Mouse (Mus musculus) thymus, postnatal 10 days (tissue): ENCODE data around the gene Zfp54.
"Not testable (repeated sequence)": the region's sequence is repeated elsewhere in the genome, so short reads cannot be mapped to it uniquely, and the experiment has no call there.

Experiments used
- DNase-seq, 2 experiments: peaks; one replicate each; pipeline ENCODE4 v3.0.0; 2021; ENCODE audit warnings: low spot score in 2 of 2

The Zfp54 gene

DNA sequence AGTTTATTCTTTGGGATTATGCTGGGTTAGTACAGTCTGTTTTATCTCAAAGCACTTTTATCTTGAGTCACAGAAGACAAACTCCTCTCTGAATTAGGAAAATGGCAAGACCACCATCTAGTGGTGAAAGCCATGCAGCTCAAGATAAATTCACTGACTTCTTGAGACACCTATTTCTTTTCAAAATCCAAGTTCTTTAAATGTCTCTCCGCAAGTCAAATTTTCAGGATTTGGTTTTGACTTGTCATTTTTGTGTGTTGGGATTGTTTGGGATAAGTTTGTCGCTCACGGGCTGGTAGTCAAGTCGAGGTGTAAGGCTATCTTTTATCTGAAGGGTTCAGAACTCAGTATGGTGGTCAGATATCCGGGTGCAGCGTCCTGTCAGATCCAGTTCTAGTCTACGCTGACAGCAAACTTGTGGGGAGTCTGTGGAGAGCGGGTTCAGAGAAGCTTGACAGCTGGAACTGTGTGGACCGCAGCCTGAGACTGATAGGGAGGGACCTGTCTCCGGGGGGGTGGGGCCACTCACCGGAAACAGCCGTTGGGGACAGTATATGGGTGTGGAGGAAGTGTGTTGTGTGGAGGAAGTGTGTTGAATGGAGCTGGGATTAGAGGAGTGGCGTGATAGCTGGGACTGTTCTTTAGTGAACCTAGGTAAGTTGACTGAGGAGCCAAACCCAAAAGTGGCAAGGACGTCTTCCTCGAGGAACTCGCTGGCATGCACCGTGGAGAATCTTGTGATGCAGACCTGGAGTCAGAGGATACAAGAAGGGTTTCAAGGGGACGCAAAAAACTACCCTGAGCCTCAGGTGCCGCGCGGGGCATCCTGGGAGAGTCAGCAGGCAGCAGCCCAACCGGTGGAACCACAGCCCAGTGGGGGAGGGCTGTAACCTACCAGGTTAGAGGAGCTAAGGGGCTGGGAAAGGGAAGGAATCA, at the start of gene Zfp54:
Gene Zfp54 (plus strand): TSS at position 564 of the 936 bp plus-strand sequence.
- DNase-seq: peak; percentile 76 to 77

DNA sequence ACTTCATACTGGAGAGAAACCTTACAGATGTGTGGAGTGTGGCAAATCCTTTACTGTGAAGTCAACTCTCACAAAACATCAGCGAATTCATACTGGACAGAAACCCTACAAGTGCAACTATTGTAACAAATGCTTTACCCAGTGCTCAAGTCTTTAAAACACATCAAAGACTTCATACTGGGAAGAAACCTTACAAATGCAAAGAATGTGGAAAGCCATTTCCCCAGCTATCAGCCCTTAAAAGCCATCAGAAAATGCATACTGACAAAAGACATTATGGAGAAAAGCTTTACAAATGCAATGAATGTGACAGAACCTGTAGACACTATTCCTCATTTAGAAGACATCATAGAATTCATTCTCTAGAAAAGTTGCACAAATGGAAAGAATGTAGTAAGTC, 47.7 kb upstream of the Zfp54 start:
- DNase-seq: no peak

DNA sequence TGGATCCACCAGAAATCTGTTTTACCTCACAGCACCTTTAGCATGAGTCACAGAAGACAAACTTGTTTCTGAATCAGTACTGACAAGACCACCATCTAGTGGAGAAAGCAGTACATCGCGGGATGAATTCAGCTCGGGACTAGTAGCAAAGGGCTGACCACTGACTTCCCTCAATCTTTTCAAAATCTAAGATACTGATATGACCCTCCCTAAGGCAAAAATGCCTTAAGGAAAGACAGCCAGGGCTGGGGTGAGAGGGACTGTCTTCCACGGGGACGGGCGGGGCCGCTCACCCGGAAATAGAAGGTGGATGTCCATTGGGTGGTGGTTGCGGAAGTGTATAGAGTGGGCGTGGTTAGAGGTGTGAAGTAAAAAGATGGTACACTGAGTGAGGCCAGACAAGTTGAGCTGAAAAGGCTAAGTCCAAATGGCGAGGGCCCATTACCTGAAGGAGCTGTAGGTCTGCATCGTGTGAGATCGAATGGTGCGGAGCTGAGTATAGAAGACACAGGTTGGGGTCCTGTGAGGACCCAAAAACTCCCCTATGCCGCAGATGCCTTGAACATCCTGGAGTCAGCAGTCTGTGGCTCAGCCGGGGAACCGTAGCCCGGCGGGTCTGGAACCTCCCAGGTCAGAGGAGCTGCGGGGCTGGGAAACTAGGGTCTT, 39.5 kb upstream of the Zfp54 start, which contains the start of gene Zfp677:
Gene Zfp677 (plus strand): TSS at position 358 of the 666 bp plus-strand sequence.
- peak; percentile 66 to 72 for DNase-seq

DNA sequence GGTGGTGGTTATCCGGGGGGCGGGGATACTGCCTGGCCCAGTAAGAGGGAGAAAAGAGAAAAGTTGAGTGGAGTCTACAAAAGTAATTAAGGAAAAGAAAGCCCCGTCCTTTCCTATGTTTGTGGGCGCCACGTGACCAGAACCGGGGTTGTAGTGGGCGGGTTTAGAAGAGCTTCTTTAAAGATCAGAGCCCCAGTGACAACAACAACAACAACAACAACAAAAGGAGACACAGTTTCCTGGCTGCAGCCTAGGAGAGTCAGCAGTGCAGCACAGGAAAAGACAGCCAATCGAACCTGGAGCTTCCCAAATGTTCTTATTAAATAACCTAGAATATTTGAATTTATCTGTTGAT, 39.0 kb upstream of the Zfp54 start:
- DNase-seq: no peak

DNA sequence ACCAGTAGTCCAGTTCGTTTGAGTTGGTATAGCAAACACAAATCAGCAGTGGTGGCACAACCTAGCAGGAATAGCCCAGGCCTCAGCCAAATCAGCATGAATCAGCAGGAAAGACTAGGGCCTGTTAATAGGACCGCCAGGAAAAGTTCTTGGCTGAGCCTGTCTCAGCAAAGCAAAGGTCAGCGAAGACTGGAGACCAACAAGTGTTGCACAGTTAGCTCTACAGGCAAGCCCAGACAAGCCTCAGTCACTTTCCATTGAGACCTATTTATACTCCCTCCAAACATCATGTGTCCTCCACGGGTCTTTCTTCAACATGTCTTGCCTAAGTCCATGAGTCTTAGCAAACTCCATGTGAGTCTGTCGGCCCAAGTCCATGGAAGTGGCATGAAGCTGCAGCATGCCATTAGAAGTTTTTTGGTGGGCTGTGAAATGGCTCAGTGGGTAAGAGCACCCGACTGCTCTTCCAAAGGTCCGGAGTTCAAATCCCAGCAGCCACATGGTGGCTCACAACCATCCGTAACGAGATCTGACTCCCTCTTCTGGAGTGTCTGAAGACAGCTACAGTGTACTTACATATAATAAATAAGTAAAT, 15.9 kb downstream of the Zfp54 start:
- DNase-seq: not testable (repeated sequence)

DNA sequence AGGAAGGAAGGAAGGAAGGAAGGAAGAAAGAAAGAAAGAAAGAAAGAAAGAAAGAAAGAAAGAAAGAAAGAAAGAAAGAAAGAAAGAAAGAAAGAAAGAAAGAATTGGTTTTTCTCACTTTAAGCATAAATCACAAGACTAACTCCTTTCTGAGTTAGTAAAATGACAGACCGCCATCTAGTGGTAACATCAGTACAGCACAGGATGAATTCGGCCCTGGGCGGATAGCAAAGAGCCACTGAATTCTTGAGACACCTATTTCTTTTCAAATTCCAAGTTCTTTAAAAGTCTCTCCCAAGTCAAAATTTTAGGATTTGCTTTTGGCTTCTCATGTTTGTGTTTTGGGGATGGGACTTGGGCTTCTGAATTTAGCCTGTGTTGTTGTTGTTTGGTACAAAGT, 26.6 kb downstream of the Zfp54 start:
- DNase-seq: peak; percentile 79 to 80

DNA sequence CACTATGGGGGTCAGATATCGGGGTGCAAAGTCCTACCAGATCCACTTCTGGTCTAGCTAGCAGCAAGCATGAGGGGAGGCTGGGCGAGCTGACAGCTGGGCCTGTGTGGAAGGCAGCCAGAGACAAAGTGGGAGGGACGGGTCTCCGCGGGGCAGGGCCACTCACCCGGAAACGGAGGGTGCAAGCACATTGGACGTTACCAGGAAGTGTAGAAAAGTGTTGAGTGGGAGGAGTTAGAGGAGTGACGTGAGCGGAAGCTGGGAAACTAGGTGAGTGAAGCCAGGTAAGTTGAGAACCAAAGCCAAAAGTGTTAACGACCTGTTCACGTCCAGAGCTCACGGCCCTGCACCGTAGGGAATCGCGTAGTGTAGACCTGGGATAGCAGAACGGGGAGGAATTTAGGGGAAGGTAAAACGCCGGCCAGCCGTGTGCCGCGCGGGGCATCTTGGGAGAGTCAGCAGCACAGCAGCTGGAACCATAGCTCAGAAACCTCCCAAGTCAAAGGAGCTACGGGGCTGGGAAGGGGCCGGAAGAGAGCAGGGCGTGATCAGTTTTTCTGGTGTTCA, 27.2 kb downstream of the Zfp54 start, which contains the start of gene Zfp51:
Gene Zfp51 (plus strand): TSS at position 237 of the 567 bp plus-strand sequence.
- peak; percentile 90 to 94 for DNase-seq

DNA sequence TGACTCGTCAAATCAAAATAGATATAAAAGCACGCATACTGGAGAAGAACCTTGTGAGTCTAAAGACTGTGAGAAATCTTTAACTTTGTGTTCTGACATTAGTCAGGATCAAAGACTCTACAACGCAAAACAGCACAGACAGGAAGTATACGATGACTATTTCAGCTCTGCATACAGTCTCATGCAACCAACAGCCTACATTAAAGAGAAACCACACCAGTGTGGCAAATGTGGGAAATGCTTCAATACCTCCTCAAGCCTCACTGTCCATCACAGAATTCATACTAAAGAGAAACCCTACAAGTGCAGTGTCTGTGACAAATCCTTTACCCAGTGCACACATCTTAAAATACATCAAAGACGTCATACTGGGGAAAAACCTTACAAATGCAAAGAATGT, 40.5 kb downstream of the Zfp54 start:
- no peak for DNase-seq

DNA sequence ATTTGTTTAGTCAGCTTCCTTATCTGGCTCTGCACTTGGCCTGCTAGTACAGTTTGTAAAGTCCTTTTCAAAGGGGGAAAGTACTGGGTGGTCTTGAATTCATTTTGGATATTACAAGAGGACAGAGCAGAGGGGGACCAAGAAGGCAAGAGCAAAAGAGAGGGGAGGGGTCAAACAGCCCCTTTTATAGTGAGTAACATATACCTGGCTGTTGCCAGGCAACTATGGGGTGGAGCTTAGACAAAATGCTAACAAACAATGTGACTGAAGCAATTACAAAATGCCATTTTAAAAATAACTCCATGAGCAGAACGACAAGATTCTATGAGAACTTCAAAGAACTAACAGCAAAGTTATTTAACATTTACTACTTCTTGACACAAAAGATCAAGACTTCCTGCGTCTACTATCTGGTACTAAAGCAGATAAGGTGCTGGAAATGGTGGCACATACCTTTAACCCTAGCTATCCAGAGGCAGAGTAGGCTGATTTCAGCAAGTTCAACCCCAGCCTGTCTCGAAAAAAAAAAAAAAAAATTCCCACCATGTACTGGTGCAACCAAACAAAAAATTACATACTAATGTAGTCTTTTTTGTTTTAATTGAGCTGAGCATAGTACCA, 49.1 kb downstream of the Zfp54 start:
- no peak for DNase-seq

DNA sequence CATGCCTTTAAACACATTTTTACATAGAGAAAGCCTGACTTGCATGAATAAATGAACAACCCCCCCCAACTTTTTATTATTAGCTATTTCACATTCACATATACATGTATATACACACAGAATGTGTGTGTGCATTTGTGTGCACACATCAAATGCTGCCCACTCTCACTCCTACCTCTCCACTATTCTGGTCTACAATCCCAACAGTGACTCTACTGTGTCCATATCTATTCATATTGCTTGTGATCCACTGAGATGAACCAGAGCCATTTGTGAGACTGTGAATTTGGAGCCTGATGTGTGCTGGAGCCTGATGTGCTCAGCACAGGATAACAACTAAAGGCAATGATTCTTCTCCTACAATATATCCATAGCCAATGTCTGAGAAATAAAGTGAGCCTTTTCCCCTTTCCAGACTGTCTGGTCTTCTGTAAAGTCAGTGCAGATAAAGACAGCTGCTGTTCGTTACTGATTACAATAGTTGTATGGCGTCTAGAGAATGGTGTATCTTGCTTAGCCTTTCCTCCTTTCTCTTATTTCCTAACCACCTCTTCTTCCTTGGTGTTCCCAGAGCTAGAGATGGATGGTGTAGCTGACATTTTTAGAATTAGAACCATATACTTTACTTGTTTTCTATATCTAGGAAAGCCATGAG, 49.8 kb downstream of the Zfp54 start:
- no peak for DNase-seq

DNA sequence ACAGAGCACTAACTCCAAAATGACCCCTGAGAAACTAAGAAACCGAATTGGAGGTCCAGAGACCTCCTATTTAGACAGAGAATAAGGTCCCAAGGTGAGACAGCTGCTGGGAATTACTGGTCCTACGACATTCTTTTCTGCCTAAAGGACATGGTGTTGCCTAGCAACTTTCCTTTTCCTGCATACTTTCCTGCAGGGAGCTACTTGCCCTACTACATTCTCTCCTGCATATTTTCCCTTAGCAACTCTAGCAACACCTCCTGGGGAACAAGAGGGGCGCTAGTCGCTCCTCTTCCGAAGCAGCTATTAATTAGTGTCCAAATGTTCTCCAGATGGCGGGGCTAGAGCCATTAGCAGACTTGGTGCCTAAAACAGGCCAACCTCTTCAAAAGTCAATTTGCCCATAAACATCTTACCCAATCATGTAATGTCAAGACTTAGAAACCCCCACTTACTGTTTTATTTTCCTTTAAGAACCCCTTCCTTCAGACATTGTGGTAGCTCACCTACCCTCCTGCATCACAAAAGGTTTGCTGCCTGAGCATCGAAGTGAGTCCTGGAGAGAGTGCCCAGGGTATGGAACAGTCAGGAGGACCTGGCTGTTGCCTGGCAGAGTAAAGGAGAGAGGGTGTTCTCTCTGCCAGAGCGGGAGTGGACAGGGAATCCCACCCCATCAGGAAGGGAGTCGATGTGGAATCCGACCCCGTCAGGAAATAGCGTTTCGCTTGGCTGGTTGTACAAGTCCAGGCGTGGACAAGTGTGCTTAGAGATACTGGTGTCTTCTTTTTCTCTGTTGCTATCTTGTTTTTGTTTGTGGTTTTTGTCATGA, 50.5 kb downstream of the Zfp54 start:
- DNase-seq: no peak

DNA sequence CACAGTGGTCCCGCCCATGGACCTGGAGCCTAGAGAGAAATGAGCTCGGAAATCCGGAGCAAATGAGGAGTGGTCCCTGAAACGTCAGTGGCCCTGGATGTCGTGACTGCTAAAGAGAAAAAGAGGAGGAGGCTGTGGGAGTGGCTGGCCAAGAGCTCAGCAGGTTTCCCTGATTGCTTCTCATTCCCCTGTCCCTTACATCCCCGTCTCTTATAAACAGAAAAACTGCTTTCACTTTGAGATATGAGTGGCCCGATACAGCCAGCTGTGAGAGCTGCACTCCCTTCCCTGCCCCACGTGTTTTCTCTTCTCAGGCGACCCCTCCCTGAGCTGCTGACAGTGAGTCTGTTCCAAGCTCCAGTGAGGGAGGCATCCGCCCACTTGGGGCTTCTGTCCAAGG, 51.7 kb downstream of the Zfp54 start:
- DNase-seq: not testable (repeated sequence)

DNA sequence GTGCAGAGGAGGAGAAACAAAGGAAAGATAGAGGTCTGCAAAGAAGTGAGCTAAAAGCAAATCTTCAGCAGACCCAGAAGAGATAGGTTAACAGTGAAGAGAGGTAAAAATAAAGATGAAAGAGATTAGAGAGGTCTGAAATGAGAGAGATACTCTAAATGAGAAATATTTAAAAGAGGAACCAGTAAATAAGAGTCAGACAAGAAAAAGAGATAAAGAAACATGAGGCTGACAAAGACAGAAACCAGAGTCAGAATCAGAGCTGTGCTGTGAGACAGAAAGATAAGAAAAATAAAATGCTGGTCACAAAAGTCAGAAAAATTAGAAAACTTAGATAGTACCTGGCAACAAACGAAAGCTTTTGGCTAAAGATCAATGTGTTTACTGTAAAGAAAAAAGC, 52.3 kb downstream of the Zfp54 start:
- DNase-seq: not testable (repeated sequence)

DNA sequence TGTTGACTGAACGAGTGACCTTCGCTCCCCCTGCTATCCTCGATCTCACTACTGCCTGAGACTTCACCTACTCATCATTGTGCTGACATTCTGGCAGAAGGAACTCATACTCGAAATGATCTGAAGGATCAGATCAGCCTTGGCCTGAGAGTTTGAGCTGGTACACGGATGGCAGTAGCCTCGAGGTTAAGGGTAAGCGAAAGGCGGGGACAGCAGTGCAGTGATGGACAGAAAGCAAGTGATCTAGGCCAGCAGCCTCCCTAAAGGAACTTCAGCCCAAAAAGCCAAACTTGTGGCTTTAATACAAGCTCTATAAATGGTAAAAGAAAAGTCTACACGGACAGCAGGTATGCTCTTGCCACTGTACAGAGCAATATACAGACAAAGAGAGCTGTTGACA, 53.3 kb downstream of the Zfp54 start:
- DNase-seq: not testable (repeated sequence)

DNA sequence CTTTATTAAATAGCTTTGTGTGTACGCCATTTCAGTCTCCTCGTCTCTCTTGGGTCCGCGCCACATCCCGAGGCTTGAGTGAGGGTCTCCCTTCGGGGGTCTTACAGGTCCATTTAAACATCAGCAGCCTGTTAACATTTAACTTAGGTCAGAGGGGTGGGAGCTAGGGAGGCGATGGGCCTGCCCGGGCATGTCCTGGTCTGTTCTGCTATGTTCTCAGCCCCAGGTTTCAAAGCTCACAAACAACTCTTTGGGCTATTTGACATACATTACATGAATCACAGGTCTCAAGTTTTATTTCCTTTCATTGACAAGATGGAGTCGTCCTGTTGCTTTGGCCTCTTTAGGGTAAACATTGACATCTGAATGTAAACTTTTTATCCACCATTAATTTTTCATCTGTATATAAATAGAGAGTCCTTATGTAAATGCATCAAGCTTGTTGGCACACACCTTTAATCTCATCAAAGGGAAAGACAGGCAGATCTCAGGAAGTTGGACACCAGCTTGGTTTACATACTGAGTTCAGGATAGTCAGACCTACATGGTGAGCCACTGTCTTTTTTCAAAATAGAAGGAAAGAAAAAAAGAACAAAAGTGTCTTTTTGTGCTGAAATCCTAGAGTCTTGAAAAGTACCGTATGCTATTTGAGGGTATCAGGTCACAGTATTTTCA, 55.2 kb downstream of the Zfp54 start:
- DNase-seq: not testable (repeated sequence)
